Mouse (Mus musculus): ENCODE data around the gene Mgst3. TPM values are rescaled to one million over a fixed set of nuclear protein-coding genes. Genes with fewer than 3 reads are reported as not detected.
A peak's percentile ranks its signal among the peaks of the same experiment; 100 is the strongest.

Gene Mgst3
- total RNA-seq, 2 experiments from 2014 or later = 20.5 to 21.8 TPM

DNA sequence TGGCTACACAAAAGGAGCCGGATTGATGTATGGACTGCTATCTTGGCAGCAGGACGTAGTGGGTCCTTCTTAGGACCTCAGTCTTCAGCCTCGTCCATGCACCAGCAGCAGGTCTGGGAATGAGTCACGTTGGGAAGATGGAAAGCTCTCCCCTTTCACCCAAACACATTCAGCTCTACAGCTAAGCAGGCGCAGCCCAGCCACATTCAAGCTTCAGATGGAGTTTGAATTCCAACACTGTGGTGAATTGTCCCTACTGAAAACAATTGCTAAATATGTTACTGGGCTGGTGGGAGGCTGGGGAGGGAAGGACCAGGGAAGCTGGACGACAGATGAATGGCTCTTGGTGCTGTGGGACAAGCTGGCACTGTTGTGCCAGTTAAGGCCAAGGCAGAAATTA lies 5.1 kb downstream of the Mgst3 start:
- ATAC-seq (ENCODE audit: poor library complexity, severe bottlenecking) = no peak

DNA sequence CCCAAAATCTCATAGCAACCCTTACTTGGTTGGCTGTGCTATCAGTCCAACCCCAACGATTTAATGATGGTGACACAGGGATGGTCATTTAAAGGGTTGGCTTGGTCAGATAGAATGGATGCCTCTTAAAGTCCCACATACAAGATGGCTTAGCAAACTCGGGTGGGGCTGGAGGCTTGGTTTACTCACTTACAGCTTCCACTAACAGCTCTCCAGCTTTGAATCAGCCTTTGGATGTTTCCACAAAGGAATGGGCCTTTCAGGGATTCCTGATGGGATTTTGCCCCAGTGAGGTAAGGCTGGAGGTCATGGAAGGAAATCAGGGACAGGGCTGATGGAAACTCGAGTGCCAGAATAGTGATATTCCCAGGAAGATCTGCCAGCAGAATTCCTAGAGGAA lies 5.8 kb downstream of the Mgst3 start:
- ATAC-seq (ENCODE audit: poor library complexity, severe bottlenecking) = no peak

DNA sequence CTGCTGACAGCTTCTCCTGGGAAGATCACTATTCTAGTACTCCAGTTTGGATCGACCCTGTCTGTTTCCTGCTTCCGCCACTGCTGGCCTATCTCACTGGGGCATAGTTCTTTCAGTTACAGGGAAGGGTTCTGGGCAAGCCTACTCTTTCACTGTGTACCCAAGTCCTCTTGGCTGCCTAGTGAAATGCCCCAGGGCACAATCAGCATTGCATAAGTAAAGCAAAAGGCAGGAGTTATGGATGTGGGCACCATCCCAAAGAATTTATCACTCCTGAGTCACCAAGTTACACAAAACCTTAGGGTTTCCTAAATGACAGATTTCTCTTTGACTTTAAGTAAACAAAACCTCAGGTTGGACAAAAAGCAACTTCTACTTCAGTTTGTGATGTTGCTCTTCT lies 6.3 kb downstream of the Mgst3 start:
- no peak for ATAC-seq (ENCODE audit: poor library complexity, severe bottlenecking)

DNA sequence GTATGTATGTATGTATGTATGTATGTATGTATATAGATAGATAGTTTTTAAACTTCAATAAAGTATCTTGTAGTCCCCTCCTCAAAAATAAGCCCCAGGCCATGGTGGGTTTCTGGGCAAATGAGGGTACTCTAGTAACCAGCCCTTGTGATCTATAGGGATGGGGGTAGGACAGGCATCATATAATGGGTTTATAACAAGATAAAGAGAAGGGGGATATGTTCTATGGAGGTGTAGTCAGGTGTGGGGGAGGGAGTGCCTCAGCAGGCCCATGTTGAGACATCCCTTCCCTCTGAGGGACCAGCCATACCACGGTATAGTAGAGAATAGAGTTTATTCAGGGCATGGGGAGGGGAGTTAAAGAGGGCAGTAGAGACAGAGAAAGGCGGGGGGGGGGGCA lies 7.2 kb downstream of the Mgst3 start:
- no peak for ATAC-seq (ENCODE audit: poor library complexity, severe bottlenecking)

DNA sequence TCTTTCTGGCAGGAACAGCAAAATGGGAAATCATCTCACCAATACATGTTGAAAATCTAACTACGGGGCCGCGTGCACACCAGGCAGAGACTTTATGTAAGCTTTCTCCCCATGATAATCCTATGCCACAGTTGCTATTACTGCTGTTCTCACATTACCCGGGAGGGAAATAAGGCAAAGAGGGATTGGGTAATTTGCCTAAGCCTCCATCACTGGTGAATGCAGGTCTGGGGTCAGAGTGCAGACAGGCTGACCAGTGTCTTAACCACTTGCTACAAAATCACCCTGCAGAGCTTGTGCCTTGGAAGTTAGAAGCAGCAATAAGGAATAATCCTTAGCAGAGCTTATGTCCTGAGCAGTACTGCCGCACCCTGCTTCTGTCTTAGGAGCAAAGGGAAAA lies 8.0 kb downstream of the Mgst3 start:
- ATAC-seq (ENCODE audit: poor library complexity, severe bottlenecking) = no peak

DNA sequence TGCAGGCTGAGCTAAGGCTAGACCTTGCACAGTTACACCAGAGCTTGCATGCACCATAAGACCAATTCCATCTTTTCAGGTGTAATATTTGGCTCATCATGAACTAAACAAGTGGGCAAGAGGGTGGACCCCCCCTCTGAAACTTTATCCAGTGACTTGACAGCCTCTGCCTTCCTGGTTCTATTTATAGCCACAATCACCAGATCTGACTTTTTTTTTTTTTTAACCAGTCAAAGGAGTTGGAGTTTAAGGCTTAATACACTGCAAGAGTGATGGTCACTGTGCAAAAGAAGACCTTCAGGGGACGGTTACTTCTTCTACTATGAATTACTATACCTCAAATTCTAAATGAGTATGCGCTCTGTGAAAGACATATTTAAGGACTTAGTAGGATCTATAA lies 8.4 kb downstream of the Mgst3 start:
- no peak for ATAC-seq (ENCODE audit: poor library complexity, severe bottlenecking)

DNA sequence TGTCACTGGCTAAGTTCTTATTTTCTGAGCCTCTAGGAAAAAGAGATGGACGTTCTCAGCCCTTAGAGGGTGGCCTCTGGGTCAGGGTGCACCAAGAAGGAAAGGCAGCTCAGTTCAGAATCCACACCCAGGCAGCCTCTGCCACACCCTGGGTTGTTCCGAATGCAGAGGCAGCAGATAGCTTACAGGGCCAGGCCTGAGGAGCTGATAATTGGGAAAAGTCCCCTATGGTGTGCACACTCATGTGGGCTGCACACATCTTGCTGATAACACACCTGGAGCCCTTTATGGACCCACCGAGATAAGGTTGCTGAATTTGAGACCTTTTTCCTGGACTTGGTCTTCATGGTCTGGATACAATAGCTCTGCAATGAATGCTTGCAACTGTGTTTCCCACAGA lies 9.5 kb downstream of the Mgst3 start:
- ATAC-seq (ENCODE audit: poor library complexity, severe bottlenecking) = peak; percentile 69

DNA sequence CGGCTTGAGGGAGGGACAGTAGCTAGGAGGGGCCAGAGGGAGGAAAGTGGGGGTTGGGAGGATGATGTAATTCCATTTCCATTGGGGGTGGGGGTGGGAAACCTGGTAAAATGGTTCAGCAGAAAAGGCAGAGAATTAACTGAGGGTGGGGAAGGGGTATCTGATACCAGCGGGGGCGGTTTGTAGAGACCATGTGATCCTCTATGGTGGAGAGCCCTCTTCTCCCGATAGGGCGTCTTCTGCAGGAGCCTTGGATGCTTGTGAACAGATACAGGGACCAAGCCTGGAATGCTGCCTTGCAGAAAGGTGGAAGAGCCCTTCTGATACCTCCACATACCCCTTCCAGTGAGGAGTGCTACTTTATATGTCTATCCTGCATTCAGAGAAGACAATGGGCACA lies 10.5 kb downstream of the Mgst3 start:
- no peak for ATAC-seq (ENCODE audit: poor library complexity, severe bottlenecking)

DNA sequence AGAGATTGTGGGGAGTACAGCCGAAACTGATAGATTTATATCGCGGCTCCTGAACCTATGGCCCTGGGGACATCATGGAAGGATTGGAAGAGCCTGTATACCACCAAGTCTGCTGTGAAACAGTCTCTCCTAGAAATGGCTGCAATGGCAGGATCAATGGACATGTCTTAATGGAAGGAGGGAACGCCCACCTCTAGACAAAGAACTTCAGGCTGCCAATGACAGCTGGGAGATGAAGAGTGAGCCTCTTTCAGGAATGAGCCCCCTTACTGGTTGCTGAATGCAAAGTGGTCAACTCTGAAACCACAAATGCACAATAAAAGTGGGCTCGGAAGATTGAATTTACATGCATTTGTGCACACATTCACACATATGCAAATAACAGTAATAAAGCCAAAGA lies 10.9 kb downstream of the Mgst3 start:
- ATAC-seq (ENCODE audit: poor library complexity, severe bottlenecking) = no peak

DNA sequence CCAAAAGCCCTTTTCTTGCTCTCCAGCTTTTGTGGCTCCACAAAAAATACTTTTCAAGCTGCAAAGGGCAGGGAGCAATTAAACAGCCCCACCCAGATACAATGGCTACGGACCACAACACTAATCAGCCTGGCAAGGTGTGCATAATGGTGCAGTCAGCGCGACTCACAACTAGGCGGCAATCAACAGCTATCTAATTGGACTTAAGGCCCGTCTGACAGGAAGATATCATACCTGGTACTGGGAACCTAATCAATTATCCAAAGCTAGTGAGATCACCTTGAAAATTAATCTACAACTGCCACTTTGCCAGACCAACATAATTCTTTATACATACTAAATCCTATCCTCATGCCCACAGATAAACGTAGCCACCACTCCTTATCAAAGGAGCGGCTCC lies 11.3 kb downstream of the Mgst3 start:
- no peak for ATAC-seq (ENCODE audit: poor library complexity, severe bottlenecking)

DNA sequence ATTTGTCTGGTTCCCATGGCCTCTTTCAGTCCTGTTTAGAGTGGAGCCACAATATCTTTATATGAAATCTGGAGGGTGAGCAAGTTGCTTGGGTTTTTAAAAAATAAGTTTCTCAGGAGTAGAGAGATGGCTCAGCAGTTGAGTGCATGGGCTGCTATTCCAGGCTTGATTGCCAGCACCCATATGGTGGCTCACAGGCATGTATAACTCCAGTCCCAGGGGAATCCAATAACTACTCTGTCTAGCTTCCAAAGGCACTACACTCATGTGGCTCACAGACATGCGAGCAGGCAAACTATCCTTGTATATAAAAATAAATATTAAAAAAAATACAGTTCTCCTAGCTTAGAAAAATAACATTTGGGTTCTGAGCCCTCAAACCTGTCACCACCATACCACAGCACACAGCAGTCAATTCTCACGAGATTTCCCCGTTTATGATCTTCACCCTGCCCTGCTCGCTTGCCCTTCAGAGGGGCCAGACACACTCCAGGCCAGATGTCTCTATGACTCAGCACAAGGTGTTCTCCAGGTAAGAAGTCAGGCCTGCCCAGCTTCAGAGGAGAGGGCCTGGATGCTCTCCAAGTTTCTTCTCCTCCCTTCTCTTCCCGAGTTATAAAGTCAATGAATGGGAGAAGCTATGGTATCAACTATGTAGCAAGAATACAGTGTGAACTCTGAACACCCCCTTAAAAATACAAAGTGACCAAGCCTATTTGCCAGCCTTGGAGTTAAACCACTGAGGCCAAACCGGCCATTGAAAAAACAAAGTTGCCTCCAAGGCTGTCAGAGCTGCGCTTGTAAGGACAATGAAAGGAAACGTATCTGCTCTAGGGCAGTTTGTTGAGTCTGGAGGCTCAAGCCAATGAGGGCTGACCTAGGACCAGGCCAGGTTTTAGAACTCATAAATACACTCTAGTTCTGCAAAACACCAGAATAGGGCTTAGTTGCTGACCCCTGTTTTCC lies 12.3 kb downstream of the Mgst3 start:
- no peak for ATAC-seq (ENCODE audit: poor library complexity, severe bottlenecking)

DNA sequence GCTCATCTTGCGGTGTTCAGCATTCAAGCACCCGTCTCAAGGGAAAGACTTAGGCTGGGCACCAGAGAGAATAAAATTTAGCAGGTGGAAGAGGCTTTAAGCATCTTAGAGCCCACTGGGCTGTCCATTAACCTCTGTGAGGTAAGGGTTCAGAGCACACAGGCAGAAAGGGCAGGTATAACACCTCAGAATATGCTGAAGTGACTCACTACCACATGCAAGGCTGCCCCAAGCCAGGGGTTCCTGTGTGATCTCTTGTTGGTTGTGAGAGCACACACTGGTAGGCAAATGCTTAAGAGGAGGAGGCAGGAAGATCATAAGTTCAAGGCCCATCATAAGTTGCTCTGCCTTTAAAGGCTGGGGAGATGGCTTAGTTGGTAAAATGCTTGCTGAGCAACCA lies 13.4 kb downstream of the Mgst3 start:
- no peak for ATAC-seq (ENCODE audit: poor library complexity, severe bottlenecking)

DNA sequence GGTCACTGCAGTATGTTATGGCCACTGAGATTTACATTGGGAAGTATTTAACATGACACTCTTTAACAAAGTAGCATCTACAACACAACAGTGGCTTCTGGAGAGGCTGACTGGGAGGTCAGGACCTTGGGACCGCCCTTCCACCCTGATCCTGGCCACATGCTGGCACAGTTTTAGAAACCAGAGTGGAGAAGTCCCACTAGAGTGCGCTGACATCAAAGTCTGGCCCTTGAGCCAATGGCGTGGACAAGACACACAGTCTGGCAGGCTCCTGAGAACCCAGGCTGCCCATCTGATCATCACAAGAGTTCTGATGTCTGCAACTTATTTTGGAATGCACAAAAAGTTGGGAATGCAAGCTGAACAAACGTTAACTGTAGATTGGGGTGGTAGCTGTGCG lies 13.9 kb downstream of the Mgst3 start:
- no peak for ATAC-seq (ENCODE audit: poor library complexity, severe bottlenecking)

DNA sequence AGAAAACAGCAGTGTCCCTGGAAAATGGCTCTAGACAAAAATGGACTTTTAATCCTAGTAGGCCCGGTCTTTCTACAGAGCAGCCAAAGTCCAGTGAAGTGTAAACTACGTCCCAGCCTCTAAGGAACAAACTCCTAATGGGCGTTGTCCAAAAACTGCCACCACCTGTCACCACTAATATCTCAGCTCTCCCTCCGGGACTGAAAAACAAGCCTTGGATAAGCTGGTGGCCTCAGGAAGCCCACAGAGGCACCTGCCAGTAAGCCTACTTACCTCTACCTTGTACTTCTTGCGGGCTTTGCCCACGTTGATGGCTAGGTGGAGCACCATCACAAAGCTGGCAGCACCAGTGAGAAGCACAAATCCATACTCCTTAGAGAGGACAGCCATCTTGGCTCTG lies 15.6 kb downstream of the Mgst3 start:
- ATAC-seq (ENCODE audit: poor library complexity, severe bottlenecking) = no peak

DNA sequence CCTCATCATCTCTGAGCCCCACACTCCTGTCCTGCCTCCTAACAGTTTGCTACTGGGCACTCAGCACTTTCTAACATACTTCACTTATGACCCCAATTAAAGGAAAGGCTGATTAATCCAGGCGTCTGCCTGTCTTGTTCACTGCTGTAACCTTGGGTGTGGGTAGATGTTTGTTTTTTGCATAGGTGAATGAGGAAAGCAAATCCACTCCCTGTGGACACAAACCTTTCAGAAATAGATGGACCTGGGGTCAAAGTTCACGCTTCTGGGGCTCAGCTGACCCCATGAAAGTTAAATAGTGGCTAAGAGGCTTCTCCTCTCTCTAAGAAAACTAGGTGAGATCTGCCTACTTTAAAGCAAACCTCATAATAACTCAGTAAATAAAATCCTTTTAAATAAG lies 18.7 kb downstream of the Mgst3 start:
- no peak for ATAC-seq (ENCODE audit: poor library complexity, severe bottlenecking)

DNA sequence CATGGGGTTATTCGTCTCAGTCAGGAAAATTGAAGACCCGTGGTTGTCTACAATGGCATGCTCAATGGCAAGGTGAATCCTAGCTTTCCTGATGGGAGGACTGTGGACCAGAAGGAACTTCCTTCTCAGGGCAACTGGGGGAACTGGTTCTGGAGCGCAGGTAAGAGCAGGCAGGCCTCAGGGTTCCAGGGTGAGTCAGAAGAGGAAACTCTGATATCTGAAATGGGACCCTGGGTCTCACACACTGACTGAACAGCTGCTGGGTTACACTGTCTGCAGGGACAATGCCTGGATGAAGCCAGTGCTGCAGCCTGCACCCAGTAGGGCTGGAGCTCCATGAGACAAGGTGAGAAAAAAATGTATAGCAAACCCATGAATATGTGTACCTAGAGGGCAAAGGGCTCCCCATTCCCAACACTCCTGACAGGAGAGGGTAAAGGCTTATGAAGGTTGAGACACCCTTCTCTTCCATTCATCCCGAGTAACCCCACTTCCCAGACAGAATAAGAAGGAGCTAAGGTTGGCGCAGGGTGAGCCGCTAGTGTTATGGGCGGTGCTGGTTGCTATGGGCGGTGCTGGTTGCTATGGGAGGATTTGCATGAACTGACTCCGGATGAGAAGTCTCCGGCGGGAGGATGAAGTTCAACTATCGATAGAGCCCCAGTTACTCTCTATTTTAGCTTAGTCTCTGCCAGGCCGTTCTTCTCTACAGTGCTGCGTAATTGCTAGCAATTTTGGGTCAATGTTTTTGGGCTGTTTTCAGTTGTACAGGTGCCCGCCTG lies 19.4 kb downstream of the Mgst3 start:
- peak; percentile 31; the same call in 1 of the 2 replicates for ATAC-seq (ENCODE audit: poor library complexity, severe bottlenecking)

DNA sequence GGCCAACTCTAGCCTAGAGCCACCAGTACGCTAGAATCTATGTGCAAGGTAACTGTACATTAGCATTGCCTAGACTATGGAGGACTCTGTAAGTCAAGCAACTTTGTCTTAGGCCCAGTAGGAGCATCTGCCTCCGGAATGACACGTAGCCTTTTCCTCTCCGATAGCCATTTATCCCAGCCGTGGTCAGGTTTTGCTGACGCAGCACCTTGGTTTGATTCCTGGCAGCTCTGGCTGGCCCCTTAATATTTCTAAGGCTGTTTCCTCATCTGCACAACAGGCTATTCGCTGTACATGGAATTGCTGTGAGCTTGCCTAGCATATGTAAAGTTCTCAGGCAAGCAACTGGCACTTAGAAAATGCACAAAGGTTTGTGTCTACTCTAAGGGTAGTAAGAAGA lies 20.9 kb downstream of the Mgst3 start:
- ATAC-seq (ENCODE audit: poor library complexity, severe bottlenecking) = no peak

DNA sequence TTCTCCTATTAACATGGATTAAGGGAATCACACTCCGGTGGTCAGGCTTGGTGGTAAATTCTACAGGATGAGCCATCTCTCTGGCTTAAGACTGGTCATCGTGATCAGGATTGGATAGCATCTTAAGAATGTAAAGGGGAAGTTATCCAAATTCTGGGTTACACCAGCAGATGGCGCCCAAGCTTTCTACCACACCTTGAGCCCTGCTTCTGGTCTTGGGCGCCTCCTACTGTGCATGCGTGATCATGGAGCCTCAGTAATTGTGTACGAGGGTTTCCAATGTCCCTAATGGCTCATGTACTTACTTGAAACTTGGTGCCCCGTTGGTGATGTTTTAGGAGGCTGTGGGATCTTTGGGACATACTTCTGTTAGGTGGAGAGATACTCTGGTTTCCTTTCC lies 23.7 kb downstream of the Mgst3 start:
- ATAC-seq (ENCODE audit: poor library complexity, severe bottlenecking) = peak; percentile 96

DNA sequence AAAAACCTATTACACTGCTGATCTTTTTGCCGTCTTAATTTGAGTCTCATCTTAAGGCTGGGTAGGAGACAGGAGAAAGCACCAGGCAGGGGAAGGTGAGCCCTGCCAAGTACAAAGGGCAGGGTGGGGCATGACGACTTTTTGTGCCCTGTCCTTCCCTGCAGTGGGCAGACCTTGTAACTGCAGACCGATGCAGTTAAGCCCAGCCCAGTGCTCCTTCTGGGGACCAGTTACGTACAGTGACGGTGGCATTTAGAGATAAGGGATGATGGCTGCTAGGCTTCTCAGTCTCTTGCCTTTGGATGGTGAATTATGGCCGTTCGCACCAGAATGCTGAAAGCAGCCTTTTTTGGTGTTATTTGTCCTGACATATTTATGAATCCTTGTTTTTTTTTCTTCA lies 25.1 kb downstream of the Mgst3 start:
- 0 out of 2 replicates have a peak, but pooled peaks have one; percentile 7 for ATAC-seq (ENCODE audit: poor library complexity, severe bottlenecking)

DNA sequence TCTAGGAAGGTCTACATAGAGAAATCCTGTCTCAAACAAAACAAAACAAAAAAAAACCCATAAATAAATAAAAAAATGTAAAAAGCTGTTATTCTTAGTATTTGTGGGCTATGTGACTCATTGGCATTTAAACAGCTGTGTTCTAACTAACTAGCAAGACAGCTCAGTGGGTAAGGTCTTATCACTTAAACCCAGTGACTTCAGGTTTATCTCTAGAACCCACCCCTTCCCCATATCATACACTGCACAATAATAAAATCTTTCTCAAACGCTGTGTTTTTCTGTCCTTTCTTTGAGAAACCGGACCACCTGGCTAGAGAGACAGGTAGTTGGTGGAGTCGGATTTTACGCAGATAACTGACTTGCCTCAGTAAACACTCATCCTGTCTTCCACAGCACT lies 25.6 kb downstream of the Mgst3 start:
- ATAC-seq (ENCODE audit: poor library complexity, severe bottlenecking) = no peak

DNA sequence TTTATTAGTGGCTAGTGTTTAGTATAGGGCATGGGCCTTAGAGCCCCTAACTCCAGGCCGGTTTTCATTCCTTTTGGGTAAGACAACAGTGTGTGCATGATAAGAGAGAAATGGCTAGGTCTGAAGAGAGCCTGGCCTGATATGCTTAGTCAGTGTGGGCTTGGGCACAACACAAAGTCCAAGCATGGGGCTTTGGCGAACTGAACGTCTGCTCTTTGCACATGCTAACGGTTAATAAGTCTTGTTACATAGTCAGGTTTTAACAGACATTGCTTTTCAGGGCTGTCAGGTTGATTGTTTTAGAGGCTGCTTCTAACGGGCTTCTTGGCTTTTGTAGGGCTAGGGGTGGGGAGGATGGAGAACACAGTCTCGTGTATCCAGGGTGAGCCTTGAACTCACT lies 27.0 kb downstream of the Mgst3 start:
- ATAC-seq (ENCODE audit: poor library complexity, severe bottlenecking) = no peak

DNA sequence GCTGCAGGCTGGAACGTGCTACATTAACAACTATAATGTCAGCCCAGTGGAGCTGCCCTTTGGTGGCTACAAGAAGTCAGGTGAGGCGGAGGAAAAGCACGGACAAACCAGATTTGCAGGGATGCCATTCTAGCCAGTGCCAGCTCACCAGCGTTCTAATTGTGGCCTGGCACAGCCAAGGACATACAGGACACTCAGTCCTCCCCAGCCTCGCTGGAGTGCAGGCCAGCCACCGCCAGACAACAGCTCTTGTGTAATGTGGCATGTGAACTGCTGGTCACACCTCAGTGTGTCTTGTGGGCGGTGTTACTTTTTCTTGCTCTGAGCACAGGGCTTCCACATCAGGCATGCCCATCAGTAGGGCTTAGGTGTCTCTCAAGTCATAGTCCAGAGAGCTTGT lies 27.8 kb downstream of the Mgst3 start:
- no peak for ATAC-seq (ENCODE audit: poor library complexity, severe bottlenecking)

Data from megakaryocyte, adult 5-6 weeks (primary cell).